Mouse (Mus musculus) E14TG2a.4 (cell line): ENCODE data around the gene Nppa.

Experiments used
- CTCF ChIP-seq: conservative IDR thresholded peaks from 2 replicates; pipeline ENCODE4 v1.5.1; 2014; ENCODE audit warnings: low read length
- NANOG ChIP-seq: IDR thresholded peaks from 2 replicates; pipeline ENCODE4 v1.6.1; 2014; ENCODE audit warnings: borderline replicate concordance, low read length, mixed read lengths

DNA sequence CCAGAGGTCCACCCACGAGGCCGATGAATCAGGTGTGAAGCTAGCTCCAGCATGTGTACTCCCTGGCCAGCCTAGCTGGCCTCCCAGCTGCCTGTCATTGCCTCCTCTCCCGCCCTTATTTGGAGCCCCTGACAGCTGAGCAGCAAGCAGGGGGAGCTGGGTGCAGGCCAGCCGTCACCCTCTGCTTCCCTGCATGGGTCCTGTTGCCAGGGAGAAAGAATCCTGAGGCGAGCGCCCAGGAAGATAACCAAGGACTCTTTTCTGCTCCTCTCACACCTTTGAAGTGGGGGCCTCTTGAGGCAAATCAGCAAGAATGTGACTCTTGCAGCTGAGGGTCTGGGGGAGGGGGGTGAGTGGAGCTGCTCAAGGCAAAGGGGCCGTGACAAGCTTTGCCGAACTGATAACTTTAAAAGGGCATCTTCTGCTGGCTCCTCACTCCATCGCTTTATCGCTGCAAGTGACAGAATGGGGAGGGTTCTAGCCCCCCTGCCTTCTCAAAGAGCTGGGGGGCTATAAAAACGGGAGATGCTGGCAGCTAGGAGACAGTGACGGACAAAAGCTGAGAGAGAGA, at the start of gene Nppa:
- TF ChIP-seq CTCF (no peak), NANOG (no peak)
